Mouse (Mus musculus) yolk sac, embryonic 10.5 days (tissue): ENCODE measurements around the gene Ugt1a6a.

ENCODE experiments used
- DNase-seq: peaks from one replicate; pipeline ENCODE4 v3.0.0-alpha.2; 2017; ENCODE audit warnings: low spot score

Gene Ugt1a6a

GRCm38 (mm10) chr1:88249596-88249995 lies 115.0 kb downstream of the Ugt1a6a start:
- DNase-seq, result no peak

- DNase-seq, result no peak
Observed at GRCm38 (mm10) chr1:88250023-88250422, 115.4 kb downstream of the Ugt1a6a start.

- no peak for DNase-seq
Observed at GRCm38 (mm10) chr1:88253106-88253505, 118.5 kb downstream of the Ugt1a6a start.

GRCm38 (mm10) chr1:88253540-88253939 lies 118.9 kb downstream of the Ugt1a6a start:
- peak; percentile 94 for DNase-seq

- no peak for DNase-seq
Observed at GRCm38 (mm10) chr1:88254793-88255465, 120.3 kb downstream of the Ugt1a6a start.

- DNase-seq, result no peak
Observed at GRCm38 (mm10) chr1:88255466-88255857, 120.9 kb downstream of the Ugt1a6a start.

GRCm38 (mm10) chr1:88255989-88256754 lies 121.6 kb downstream of the Ugt1a6a start:
- DNase-seq, result no peak

- DNase-seq, result no peak
Observed at GRCm38 (mm10) chr1:88256886-88257663, 122.5 kb downstream of the Ugt1a6a start.

GRCm38 (mm10) chr1:88257681-88258080 lies 123.1 kb downstream of the Ugt1a6a start:
- no peak for DNase-seq

- DNase-seq, result no peak
Observed at GRCm38 (mm10) chr1:88258361-88258760, 123.8 kb downstream of the Ugt1a6a start.

- no peak for DNase-seq
Observed at GRCm38 (mm10) chr1:88258881-88259642, 124.5 kb downstream of the Ugt1a6a start.

GRCm38 (mm10) chr1:88259643-88260024 lies 125.0 kb downstream of the Ugt1a6a start:
- no peak for DNase-seq

GRCm38 (mm10) chr1:88260114-88260513 lies 125.5 kb downstream of the Ugt1a6a start:
- peak; percentile 92 for DNase-seq

GRCm38 (mm10) chr1:88260604-88261377 lies 126.2 kb downstream of the Ugt1a6a start:
- DNase-seq, result no peak

- DNase-seq, result no peak
Observed at GRCm38 (mm10) chr1:88261706-88262105, 127.1 kb downstream of the Ugt1a6a start.

GRCm38 (mm10) chr1:88262255-88262654 lies 127.6 kb downstream of the Ugt1a6a start:
- peak; percentile 86 for DNase-seq

GRCm38 (mm10) chr1:88262961-88263360 lies 128.4 kb downstream of the Ugt1a6a start:
- no peak for DNase-seq

- no peak for DNase-seq
Observed at GRCm38 (mm10) chr1:88263778-88264177, 129.2 kb downstream of the Ugt1a6a start.

- DNase-seq, result no peak
Observed at GRCm38 (mm10) chr1:88264237-88264868, 129.7 kb downstream of the Ugt1a6a start.

- DNase-seq, result no peak
Observed at GRCm38 (mm10) chr1:88264869-88265240, 130.2 kb downstream of the Ugt1a6a start.

GRCm38 (mm10) chr1:88266123-88266522 lies 131.5 kb downstream of the Ugt1a6a start:
- DNase-seq, result no peak
